Mouse (Mus musculus): ENCODE results near the gene Nrd1. TPM values are rescaled to one million over a fixed set of nuclear protein-coding genes. Genes with fewer than 3 reads are reported as not detected.

Nrd1 gene
- total RNA-seq, 2 experiments from 2014 or later: 98.6 to 122 TPM

DNA sequence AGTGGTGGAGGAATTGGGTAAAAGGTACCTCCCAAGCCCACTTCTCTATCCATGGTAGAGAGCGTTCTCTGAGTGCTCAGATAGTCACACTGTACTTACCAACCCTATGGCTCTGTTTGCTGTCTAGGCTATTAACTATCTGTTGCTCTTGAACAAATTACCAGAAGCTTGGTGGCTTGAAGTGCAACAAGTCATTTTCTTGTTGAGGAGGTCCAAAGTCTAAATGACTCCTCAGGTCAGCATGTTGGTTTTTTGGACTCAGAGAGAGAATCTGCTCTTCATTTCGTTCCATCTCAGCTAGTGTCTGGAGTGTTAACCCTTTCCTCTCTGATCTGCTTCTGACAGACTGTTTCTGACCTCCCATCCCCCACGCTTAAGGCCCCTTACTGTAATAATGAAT lies 24.6 kb downstream of the Nrd1 start:
- ATAC-seq (replicated peaks; ENCODE audit: poor library complexity): no peak

DNA sequence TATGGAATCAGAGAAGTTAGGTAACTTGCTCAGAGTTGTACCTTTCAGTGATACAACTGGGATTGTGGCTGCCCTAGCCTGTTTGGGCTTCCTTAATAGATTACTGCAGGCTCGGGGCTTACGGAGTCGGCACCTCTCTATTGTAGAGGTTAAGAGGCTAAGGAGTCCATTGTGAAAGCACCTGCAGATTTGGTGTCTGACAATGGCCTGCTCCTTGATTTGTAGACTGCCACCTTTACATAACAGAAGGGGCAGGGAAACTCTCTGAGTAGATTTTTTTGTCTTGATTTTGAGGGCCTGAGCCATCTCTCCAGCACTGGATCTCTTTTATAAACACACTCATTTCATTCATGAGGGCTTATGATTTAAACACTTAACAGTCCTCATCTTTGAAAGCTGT lies 26.1 kb downstream of the Nrd1 start:
- no peak for ATAC-seq (replicated peaks; ENCODE audit: poor library complexity)

DNA sequence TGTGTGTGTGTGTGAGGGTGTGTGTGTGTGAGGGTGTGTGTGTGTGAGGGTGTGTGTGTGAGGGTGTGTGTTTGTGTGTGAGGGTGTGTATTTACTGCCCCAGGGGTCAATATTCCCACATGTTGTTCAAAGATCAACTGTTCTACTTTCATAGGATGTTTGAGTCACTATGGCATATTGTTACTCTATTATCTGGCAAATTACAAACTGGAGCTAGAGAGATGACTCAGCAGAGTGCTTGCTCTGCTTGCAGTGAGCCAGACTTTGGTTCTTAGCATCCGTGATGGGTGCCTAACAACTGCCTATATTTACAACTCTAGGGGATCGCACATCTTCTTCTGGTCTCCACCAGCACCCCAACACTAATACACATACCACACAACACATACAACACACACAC lies 29.4 kb downstream of the Nrd1 start:
- no peak for ATAC-seq (replicated peaks; ENCODE audit: poor library complexity)

DNA sequence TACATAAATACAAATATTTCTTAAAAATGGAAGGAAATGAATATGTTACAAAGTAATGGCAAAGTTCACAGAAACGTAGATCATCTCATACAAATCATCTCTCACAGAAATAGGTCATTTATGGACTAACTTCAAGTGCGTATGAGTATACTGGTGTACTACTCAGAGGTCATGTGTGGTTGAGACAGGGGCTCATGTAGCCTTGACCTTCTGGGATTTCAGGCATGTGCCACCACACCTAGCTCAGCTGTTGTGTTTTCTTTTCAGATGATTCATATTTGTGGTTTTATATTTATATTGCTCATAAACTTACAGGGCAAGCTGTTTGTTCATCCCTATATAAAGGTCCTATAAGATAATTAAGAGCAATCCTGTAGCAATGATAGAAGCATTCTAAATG lies 29.8 kb downstream of the Nrd1 start:
- ATAC-seq (replicated peaks; ENCODE audit: poor library complexity): no peak

DNA sequence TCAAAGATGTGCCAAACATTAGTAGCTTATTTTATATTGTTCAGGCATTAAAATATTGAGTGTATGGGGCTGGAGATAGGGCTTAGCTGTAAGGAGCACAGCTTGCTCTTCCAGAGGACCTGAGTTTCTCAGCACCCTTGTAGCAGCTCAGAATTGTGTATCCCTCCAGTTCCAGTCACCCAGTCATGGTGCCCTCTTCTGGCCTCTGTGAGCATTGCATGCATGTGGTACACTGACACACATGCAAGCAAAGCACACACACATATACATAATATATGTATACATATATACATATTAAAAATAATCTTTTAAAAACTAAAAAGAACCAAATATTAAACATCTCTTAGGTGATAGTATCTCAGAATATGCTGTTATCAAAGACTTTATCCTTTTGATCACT lies 35.9 kb downstream of the Nrd1 start:
- ATAC-seq (replicated peaks; ENCODE audit: poor library complexity): peak; percentile 99

DNA sequence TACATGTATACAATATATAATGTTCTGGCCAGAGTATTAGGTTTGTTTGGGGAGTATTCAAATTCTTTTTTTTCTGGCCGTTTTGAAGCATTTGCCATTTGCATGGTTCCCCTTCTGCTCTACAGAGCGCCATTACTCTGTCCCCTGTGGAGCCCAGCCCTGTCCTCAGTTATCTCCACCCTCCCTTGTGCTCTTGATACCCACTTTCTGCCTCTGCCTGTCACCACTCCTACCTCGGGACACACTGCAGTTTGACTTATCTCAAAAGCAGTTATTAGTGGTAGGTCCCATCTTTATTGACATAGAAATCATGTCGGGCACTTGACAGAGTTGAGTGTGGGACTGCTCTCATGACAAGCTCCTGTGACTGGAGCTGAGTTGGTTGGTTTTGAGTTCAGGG lies 42.3 kb downstream of the Nrd1 start:
- ATAC-seq (replicated peaks; ENCODE audit: poor library complexity): no peak

DNA sequence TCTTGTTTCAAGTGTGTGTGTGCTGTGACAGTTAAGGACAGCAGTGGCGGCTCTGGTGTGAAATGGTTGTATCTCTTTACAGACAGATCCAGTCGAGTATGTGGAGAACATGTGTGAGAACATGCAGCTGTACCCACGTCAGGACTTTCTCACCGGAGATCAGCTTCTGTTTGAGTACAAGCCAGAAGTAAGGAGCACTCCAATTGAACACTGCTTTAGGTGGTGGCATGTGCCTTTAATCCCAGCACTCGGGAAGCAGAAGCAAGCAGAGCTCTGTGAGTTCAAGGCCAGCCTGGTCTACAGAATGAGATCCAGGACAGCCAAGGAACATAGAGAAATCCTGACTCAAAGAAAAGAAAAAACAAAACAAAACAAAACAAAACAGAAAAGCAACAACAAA lies 42.8 kb downstream of the Nrd1 start:
- no peak for ATAC-seq (replicated peaks; ENCODE audit: poor library complexity)

DNA sequence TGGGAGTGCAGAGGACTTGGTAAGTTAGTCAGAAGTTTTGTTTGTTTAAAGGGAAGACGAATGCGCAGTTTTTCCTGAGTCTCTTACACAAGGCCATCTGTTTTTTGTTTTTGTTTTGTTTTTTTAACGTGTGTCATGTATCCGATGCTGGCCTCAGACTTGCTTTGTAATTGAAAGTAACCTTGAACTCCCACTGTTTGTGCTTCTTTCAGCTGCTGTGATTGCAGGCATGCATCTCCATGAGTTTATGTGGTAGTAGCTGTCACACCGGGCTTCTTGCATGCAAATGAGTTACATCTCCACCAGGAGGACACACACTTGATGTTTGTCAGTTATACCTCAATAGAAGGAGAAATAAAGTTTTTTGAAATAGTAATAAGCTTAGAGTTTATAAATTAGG lies 43.3 kb downstream of the Nrd1 start:
- ATAC-seq (replicated peaks; ENCODE audit: poor library complexity): no peak

DNA sequence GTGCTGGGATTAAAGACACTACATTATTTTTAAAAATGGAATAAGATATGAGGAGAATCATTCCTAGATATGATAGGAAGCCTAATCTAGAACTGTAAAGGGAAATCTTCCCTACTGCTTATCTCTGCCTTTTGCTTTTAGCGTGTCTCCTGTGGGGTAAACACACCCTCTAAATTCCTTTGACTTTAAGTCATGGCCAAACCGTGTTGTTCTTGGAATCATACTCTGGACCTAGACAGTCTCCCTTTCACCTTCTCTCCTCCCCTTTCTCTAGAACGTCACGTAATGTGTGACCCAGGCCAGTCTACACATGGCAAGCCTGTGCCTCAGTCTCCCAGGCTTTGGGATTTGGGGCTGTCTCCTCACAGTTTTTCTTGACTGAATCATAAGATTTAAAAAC lies 47.8 kb downstream of the Nrd1 start:
- ATAC-seq (replicated peaks; ENCODE audit: poor library complexity): no peak

DNA sequence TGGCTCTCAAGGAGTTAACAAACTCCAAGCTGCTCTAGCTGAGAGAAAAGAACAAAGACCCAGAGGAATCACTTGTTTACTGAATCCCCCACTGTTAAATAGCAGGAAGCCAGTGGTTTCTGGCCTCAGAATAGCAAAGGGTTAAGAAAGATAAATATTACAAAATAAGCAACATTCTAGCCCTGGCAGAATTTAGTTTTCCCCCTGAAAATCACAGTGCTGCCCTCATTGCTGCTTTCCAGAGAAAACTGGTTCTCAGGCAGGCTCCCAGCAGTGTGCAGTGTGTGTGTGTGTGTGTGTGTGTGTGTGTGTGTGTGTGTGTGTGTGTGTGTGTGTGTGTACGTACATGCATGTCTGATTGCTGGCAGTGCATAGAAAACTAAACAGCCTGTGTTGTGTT lies 51.8 kb downstream of the Nrd1 start:
- no peak for ATAC-seq (replicated peaks; ENCODE audit: poor library complexity)

DNA sequence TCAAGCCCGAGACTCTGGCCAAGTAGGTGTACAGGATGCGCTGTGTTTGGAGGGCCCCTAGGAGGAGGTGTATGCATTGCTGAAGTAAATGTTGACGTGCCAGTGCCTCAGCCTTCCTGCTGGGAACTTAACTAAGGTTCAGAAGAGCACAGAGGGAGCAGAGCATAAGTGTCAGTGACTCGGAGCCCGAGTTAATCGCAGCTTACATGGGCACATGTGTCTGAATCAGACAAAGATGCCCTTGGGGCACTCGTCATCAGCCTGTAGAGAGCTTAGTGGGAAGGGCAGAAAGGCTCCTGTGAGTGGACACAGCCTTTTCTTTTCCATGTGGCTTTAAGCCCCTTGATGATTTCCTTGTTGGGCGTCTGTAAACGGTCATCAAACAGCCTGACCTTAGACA lies 53.5 kb downstream of the Nrd1 start:
- ATAC-seq (replicated peaks; ENCODE audit: poor library complexity): no peak

DNA sequence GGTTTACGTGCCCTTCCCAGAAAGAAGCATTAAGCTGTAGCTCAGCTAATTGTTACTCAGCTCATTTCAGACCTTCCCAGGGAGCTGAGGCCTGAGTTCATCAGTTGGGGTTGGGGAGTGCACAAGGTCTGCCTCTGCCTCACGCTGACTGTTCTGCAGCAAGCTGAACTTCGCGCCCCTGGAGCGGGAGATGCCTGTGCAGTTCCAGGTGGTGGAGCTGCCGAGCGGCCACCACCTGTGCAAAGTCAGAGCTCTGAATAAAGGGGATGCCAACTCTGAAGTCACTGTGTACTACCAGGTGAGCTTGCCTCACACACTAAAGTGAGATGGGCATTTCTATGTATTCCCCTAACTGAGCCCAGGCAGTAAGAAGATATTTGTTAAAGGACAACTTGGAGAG lies 55.9 kb downstream of the Nrd1 start:
- ATAC-seq (replicated peaks; ENCODE audit: poor library complexity): no peak

DNA sequence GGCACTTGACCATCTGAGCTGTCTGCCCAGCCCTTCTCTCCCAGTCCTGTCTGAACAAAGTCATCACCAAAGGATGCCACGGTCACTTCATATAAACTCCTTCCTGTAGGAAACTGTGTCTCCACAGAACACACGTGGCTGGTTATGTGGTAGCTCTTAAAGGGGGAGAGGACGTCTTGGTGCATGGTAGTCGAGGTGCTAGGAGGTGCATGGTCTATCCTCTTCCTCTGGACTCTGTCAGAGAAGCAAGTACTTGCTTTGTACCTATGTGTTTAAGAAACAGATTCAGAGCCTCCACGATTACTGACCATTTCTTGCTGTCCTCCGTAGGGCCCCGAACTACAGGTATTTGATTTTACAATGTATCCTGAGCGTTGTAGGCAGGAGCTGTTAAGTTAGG lies 57.2 kb downstream of the Nrd1 start:
- ATAC-seq (replicated peaks; ENCODE audit: poor library complexity): no peak

DNA sequence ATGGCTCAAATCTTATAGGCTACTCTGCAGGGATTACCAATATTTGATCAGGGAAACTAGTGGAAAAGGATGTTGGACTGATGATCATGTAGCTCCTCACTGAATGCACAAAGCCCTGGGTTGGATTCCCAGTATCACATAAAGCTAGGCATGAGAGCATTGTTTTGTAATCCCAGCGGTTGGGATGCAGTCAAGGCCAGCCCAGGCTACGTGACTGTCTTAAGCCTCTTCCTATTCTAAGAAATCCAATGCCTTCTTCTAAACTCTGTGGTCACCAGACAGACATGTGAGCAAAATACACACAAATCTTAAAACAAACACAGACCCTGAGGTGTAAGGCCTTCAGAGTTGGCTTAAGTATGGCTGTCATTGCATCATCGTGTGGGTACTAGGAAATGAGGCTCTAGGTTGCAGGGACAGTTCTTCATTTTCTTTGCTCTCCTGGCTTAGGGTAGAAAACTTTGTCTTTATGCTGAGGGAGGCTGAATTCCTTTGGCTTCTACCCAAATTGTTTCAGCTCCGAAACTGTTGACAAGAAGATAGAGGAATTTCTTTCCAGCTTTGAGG lies 58.9 kb downstream of the Nrd1 start:
- ATAC-seq (replicated peaks; ENCODE audit: poor library complexity): peak; percentile 46; the same call in 1 of the 2 replicates

DNA sequence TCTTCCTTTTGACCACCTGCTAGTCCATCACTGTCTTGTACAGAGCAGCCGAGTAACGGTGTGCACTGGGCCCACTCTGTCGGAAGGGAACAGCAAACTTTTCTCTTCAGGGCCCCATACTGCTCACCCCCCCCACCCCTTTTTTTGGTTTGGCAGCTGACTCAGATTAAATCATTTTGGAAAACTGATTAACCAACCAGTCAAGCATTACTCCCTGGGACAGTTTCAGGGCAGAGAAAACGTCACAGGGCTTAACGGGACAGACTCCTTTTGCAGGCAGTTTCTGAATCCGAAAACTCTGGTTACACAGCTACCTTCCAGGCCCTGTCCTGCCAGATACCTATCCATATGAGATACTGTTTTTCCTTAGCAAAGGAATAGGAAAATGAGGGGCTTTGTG lies 64.5 kb downstream of the Nrd1 start:
- ATAC-seq (replicated peaks; ENCODE audit: poor library complexity): no peak

DNA sequence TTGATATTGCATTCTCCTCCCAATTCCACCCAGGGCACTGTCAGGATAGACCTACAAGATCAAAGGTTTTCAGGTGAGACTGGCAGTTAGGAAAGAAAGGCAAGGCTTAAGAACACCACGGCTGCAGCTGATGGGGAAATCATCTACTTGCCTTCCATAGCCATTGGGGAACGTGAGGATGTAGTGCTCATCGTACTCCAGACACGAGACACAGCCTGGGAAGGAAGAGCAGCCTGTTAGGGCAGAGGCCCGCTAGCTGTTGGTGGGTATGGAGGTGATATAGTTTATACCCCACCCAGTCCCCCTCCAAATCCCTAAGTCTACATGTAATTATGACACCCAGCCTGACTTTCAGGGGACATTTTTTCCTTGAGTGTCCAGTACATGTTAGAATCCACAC lies 65.3 kb downstream of the Nrd1 start:
- ATAC-seq (replicated peaks; ENCODE audit: poor library complexity): no peak

DNA sequence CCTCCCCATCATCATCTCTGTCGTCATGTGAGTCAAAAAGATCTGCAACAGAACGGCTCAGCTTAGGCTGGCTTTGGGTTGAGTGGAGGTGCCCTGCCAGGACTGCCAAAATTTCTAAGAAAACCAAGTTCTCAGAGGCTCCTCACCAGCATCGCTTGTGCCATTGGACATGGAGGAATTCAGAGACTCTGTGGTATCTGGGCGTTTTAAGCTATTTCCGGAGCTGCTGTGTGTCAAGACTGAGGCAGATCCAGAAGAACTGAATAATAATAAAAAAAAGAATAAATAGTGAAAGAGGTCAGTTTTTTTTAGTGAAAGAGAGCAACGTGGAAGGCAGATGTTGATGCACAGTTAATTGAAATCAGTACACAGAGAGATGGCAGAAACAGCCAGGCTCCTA lies 72.4 kb downstream of the Nrd1 start:
- ATAC-seq (replicated peaks; ENCODE audit: poor library complexity): no peak

DNA sequence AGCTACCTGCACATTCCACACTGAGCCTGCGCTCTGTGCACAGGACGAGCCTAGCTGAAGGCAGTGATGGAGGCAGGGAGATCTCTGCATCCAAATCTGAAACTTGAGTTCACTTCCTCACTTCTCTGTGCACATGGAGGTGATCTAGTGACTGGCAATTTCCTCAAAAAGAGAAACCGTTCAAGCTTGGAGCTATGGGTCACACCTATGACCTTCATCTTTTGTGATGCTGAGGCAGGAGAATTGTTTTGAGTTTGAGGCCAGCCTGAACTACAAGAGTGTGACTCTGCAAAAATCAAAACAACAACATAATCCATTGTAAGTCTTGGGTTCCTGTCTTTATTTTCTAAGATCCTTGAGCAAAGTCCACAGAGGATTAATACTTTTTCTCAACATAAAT lies 72.8 kb downstream of the Nrd1 start:
- ATAC-seq (replicated peaks; ENCODE audit: poor library complexity): no peak

DNA sequence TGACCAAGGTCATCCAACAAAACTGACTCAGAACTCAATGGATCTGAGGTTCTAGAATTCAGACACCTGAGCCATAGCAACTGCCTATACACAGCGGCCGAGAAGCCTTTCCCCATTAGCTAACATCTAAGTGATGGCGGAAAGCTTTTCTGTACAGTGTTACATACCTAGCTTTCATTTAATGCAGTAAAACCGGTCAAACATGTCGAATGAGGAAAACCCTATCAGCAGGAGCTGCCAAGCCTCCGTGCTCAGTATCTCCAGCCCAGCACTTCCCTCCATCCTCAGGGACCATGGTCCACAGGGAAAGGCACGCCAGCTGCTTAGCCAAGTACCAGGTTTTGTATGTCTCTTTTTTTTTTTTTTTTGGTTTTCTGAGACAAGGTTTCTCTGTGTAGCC lies 78.5 kb downstream of the Nrd1 start:
- no peak for ATAC-seq (replicated peaks; ENCODE audit: poor library complexity)

DNA sequence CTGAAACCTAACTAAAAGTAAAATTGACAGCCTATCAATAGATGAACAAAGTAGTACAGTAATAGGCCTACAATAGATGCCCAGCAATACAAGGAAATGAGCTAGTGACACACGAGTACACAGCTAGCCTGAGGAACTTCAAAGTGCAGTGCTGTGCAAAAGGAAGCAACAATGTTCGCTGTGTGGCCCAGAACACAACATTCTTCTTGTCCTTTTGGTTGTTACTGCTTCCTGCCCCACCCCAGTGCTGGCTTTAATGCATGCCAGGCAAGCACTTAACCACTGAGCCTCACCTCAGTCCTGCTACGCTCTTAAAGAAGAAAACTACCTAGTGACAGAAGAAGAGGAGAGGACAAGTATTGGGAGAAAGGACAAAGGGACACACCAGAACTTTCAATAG lies 79.2 kb downstream of the Nrd1 start:
- ATAC-seq (replicated peaks; ENCODE audit: poor library complexity): no peak

DNA sequence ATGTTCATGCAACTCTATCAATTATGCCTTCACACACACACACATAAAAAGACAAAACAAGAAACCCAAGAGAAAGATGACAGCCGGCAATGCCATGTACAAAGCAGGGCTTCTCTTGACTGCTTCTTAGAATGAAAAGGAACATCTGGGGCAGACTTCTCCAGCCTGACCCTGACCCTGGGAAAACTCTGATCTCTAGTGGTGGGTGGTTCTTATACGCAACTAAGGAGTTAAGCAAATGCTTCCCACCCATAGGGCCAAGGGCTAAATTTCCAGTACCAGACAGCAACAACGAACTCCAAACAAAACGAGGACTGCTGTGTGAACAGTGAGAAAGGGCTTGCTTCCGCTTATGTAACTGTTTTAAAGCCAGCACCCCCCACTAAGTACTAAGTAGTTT lies 79.7 kb downstream of the Nrd1 start:
- ATAC-seq (replicated peaks; ENCODE audit: poor library complexity): no peak

DNA sequence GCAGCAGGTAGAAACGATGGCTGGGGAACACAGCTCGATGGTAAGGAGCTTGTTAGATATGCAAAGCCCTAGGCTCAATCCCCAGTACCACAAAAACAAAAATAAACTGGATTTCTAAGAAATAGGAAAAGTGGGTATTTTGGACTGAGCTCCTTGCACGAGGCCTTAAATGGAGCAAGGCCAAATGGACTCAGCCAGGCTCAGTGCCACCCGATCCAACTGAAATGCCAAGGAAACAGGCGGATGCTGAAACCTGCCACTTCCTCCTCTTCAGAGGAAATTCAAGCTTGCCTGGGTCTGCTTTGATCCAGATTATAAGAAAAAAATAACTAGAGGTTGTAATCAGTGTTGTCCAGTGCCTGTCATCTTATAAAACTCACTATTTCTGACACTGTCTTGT lies 88.7 kb downstream of the Nrd1 start:
- no peak for ATAC-seq (replicated peaks; ENCODE audit: poor library complexity)

DNA sequence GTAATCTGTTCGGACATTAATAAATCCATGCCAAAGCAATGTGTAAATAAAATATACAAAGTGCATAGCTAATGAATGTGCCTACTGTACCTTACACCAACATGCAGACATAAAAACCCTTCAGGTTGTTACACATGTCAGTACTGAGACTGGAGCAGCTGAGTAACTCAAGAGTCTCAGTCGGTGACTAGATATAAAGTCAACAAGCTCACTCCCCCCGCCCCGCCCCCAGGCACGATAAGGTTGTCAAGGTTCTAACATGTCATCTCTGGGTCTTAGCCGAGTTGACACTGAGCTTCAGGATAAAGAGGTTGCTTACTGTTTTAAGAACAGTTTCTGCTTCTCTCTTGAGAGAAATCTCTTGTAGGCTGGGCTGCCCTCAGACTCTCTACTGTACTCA lies 89.5 kb downstream of the Nrd1 start:
- peak; percentile 70 for ATAC-seq (replicated peaks; ENCODE audit: poor library complexity)

DNA sequence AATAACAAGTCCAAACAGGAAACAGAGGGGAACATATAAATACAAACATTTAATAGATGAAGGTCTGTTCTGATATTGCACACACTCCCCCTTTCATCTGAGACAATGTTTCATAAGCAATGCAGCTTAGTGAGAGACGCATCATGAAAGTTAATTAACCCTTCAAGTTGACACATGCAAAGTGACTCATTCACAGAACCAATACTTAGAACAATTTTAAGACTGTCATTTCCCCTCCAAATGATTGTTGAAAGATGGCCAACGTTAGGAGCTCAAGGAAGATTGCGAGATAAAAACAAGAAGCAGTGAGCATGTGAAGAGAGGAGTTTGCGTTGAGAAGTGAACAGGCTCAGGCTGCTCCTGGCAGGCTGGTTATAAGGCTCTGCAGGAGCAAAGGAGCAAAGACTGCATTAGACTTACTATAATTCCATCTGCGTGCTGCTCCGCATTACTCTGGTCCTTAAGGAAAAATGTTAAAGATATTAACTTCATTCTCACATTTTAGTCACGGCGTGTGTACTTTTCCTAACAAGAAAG lies 90.9 kb downstream of the Nrd1 start:
- ATAC-seq (replicated peaks; ENCODE audit: poor library complexity): no peak

All from megakaryocyte progenitor cell, adult 5-6 weeks (primary cell).